Mouse (Mus musculus) gastrocnemius, adult 2 months (tissue): ENCODE measurements around the gene Gprc5a. TPM values are rescaled to one million over a fixed set of nuclear protein-coding genes. Genes with fewer than 3 reads are reported as not detected.

Experiments
- DNase-seq: peaks from one replicate; pipeline ENCODE4 v3.0.0; 2022
- H3K27ac ChIP-seq: fragments of 200-600 bp; 2 replicates; pipeline ENCODE4 v1.8.1; 2022; ENCODE audit warnings: mild to moderate bottlenecking
- H3K4me3 ChIP-seq: fragments of 200-600 bp; 2 replicates; pipeline ENCODE4 v1.8.1; 2022; ENCODE audit warnings: mild to moderate bottlenecking, moderate library complexity
- CTCF ChIP-seq: fragments of 200-600 bp; IDR thresholded peaks from 2 replicates; pipeline ENCODE4 v1.8.1; 2022; ENCODE audit warnings: antibody characterized with exemption, mild to moderate bottlenecking, moderate library complexity
- intact Hi-C: fragments of 180-260 bp; cut with DNase I; formaldehyde crosslinking; loops from one replicate; pipeline ENCODE4 v1.15.1; 2025
- total RNA-seq, 2 experiments: library from RNA; stranded (reverse); gene quantifications; 2 replicates each; pipeline ENCODE4 v1.2.3; 2021

Gprc5a gene
- total RNA-seq, 2 experiments from 2014 or later: 0.18 to 1.2 TPM

GRCm38 (mm10) chr6:135124755-135125380 is 59.4 kb downstream of the Gprc5a start:
- DNase-seq: no peak
- no peak overlapping the region for H3K27ac ChIP-seq
- no peak overlapping the region for H3K4me3 ChIP-seq
- no peak for TF ChIP-seq CTCF
- intact Hi-C loops: no loop called here

DNA sequence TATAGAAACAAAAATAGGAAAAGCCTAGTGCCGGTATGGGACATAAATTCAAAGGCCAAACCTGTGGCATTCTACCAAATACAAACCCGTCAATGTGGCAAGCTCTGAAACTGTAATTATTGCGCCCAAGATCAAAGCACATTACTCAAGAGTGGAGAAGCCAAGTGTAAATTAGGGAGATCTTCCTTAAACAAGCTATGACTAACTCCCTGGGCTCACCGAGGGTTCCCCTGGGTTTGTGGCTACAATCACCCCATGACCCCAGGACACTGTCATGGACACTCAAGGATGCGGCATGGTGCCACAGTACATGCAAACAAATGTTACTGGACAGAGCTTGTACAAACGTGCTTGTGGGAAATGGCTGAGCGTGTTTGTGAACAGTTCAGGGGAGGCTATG is 67.6 kb downstream of the Gprc5a start:
- no peak for TF ChIP-seq CTCF
- DNase-seq: no peak
- no peak overlapping the region for H3K27ac ChIP-seq
- intact Hi-C loops: no loop called here
- no peak overlapping the region for H3K4me3 ChIP-seq

DNA sequence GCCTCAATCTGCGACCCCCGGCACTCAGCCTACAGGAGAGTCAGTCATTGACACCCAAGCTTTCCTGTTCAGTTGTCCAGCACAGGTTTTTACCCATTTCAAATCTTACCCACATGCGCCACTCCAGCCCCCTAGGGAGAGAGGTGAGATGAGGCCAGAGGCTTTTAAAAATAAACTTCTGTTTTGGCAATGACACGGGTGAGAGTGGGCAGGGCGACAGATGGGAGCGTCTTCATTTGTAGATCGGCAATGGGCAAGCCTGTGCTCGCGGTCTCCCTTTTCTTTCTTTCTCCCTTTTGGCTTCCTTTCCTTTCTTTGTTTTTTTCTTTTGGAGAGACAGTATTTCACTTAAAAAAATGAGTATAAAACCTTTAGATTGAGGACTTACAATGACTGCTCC is 68.0 kb downstream of the Gprc5a start:
- no peak overlapping the region for H3K4me3 ChIP-seq
- TF ChIP-seq CTCF: no peak
- H3K27ac ChIP-seq: no peak overlapping the region
- intact Hi-C loops: no loop called here
- DNase-seq: no peak

Other genes with a start within 250 kb of the Gprc5a start
- gene Crebl2, start 235.5 kb upstream of the Gprc5a start, total RNA-seq: 10 to 100 TPM; 10.4 to 10.9 TPM
- gene Gpr19, start 167.1 kb upstream of the Gprc5a start, total RNA-seq: 1 to 10 TPM; 4.0 to 4.1 TPM
- 10 to 100 TPM; 36.1 to 41.8 TPM for gene Cdkn1b, start 145.2 kb upstream of the Gprc5a start, total RNA-seq
- 1 to 10 TPM; 1.0 to 5.0 TPM for gene Apold1, start 83.9 kb upstream of the Gprc5a start, total RNA-seq
- 10 to 100 TPM; 26.9 TPM for gene Ddx47, start 54.0 kb upstream of the Gprc5a start, total RNA-seq
- not detected for gene Gprc5d, start 52.6 kb downstream of the Gprc5a start, total RNA-seq
- 1 to 10 TPM; 2.7 to 3.8 TPM for gene Fam234b, start 132.3 kb downstream of the Gprc5a start, total RNA-seq
- gene Hebp1, start 132.4 kb downstream of the Gprc5a start, total RNA-seq: 10 to 100 TPM in 1 of 2 experiments, 1 to 10 TPM in 1; 3.8 to 10.3 TPM
- not detected for gene Gsg1, start 188.7 kb downstream of the Gprc5a start, total RNA-seq
- under 1 TPM in 1 of 2 experiments, not detected in 1; 0.17 TPM for gene Pbp2, start 244.8 kb downstream of the Gprc5a start, total RNA-seq